Mouse (Mus musculus) lung, adult 2 months (tissue): ENCODE measurements around the gene Ada.

Experiments used
- CTCF ChIP-seq: fragments of 200-500 bp; IDR thresholded peaks from 2 replicates; pipeline ENCODE4 v1.5.1; 2011; ENCODE audit warnings: mild to moderate bottlenecking, low read length, control low read depth; ENCODE audit not compliant: insufficient read depth
- POLR2A ChIP-seq: fragments of 200-500 bp; IDR thresholded peaks from 2 replicates; pipeline ENCODE4 v1.6.1; 2011; ENCODE audit warnings: low read depth, mild to moderate bottlenecking, control low read depth, low read length, borderline replicate concordance; ENCODE audit errors: extremely low read depth

- TF ChIP-seq CTCF = no peak
- no peak for TF ChIP-seq POLR2A
Observed at GRCm38 (mm10) chr2:163728300-163728699, 21.7 kb downstream of the Ada start.
